Mouse (Mus musculus) heart, postnatal 36 days (tissue): ENCODE measurements around the gene Ercc6. TPM values are rescaled to one million over a fixed set of nuclear protein-coding genes. Genes with fewer than 3 reads are reported as not detected.

Source experiments
- DNase-seq, 2 experiments: peaks; one replicate each; pipeline ENCODE4 v3.0.0; 2021 to 2022
- intact Hi-C: fragments of 180-260 bp; cut with DNase I; formaldehyde crosslinking; loops from one replicate; pipeline ENCODE4 v1.15.1; 2025
- total RNA-seq, 2 experiments: library from RNA; stranded (reverse); gene quantifications; 2 replicates each; pipeline ENCODE4 v1.2.3; 2021

Gene Ercc6
- total RNA-seq, 2 experiments from 2014 or later, result 3.4 to 4.5 TPM

GRCm38 (mm10) chr14:32628584-32628983 lies 115.3 kb downstream of the Ercc6 start:
- intact Hi-C loops, result no loop called here
- DNase-seq, result peak in 1 of 2 experiments; percentile 5

Other genes starting within 250 kb of the Ercc6 start
- gene Ogdhl, start 191.5 kb upstream of the Ercc6 start, total RNA-seq, result 100 to 1,000 TPM in 1 of 2 experiments, 10 to 100 TPM in 1; 75.2 to 109 TPM
- not detected for gene 1700024G13Rik, start 125.1 kb upstream of the Ercc6 start, total RNA-seq
- under 1 TPM in 1 of 2 experiments, not detected in 1; 0.17 TPM for gene Slc18a3, start 48.7 kb upstream of the Ercc6 start, total RNA-seq
- not detected for gene Chat, start 47.5 kb upstream of the Ercc6 start, total RNA-seq
- gene Prrxl1, start 85.9 kb downstream of the Ercc6 start, total RNA-seq, result not detected
- 100 to 1,000 TPM; 127 to 148 TPM for gene 3425401B19Rik, start 171.8 kb downstream of the Ercc6 start, total RNA-seq